Mouse (Mus musculus): ENCODE measurements around the gene Chrnb2. TPM values are rescaled to one million over a fixed set of nuclear protein-coding genes. Genes with fewer than 3 reads are reported as not detected.
A peak's percentile ranks its signal among the peaks of the same experiment; 100 is the strongest.

The Chrnb2 gene
- total and polyA plus RNA-seq, 3 experiments, result 0.19 to 1.3 (median 0.59) TPM

DNA sequence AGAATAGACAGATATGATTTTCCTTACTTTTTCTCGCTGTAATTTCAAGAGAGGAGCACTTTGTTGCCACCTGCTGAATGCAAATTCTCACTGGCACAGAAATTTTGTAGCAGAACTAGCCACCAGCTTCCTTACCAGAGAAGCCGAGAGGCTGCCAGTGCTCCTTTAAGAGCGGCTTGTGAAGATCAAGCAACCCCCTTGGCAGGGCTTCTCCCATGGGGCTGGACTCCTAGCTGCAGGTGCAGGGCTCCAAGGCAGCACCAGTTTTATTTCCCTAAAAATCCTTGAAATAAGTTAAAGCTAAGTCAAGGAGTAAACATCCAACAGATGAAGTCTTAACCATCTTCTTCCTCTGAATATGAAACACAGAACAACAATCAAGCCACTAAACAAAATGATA lies 47.7 kb upstream of the Chrnb2 start:
- Histone ChIP-seq H3K4me3 (replicated peaks in 1 of 3; ENCODE audit: low read depth in 2 of 3, low read length in 2 of 3, poor library complexity in 1 of 3) (no peak overlapping the region), H3K27ac (ENCODE audit: insufficient read depth, low read depth) (no peak overlapping the region), H3K27me3 (replicated peaks) (peaks cover 8% of the 10 kb centered on the region), H3K4me1 (ENCODE audit: control insufficient read depth in 1 of 2, insufficient read depth in 2 of 2) (peaks cover 3 to 7% of the 10 kb centered on the region in 2 experiments; a peak in 3 of 4 replicates), H3K9ac (ENCODE audit: insufficient read depth, low read depth) (no peak overlapping the region), H3K79me2 (replicated peaks; ENCODE audit: control insufficient read depth, extremely low read depth, insufficient read depth, poor library complexity, severe bottlenecking) (no peaks in the 10 kb centered on the region), H3K9me3 (replicated peaks; ENCODE audit: low read length) (no peaks in the 10 kb centered on the region), H3K4me2 (ENCODE audit: insufficient read depth, low read depth, poor library complexity, severe bottlenecking) (no peak overlapping the region), H3K36me3 (replicated peaks in 1 of 2; ENCODE audit: control insufficient read depth in 1 of 2, insufficient read depth in 1 of 2, low read length in 1 of 2) (no peaks in the 10 kb centered on the region)
- DNase-seq (ENCODE audit: extremely low read depth), result no peak
- dilution Hi-C loops (cut with MboI; ENCODE audit: extremely low pct_ligation_motif_present, extremely low pct_unique_long_range_greater_than_20kb, low sequenced_read_pairs), result no loop called here
- TF ChIP-seq PAX5 (IDR thresholded peaks at IDR 0.05; ENCODE audit: low read length) (no peak), MAX (IDR thresholded peaks at IDR 0.05; ENCODE audit: low read length) (no peak), RCOR1 (conservative IDR thresholded peaks at IDR 0.05; ENCODE audit: low read depth, low read length) (no peak), HCFC1 (IDR thresholded peaks at IDR 0.05; ENCODE audit: low read depth, low read length) (no peak), NELFE (IDR thresholded peaks at IDR 0.05; ENCODE audit: low read depth, low read length) (no peak), JUN (IDR thresholded peaks at IDR 0.05; ENCODE audit: insufficient read depth, low read depth, low read length) (no peak), CHD2 (IDR thresholded peaks at IDR 0.05; ENCODE audit: low read length) (no peak), CHD1 (IDR thresholded peaks at IDR 0.05; ENCODE audit: low read depth, low read length) (no peak), GABPA (IDR thresholded peaks at IDR 0.05; ENCODE audit: insufficient replicate concordance, low read depth, low read length) (no peak), SMC3 (IDR thresholded peaks at IDR 0.05; ENCODE audit: low read depth, low read length) (no peak), EP300 (IDR thresholded peaks at IDR 0.05; ENCODE audit: low read length) (no peak), ELF1 (IDR thresholded peaks at IDR 0.05; ENCODE audit: low read depth, low read length) (no peak)
- in situ Hi-C loops (cut with MboI; ENCODE audit: low pct_ligation_motif_present, low pct_unique_long_range_greater_than_20kb, low sequenced_read_pairs), result no loop called here

DNA sequence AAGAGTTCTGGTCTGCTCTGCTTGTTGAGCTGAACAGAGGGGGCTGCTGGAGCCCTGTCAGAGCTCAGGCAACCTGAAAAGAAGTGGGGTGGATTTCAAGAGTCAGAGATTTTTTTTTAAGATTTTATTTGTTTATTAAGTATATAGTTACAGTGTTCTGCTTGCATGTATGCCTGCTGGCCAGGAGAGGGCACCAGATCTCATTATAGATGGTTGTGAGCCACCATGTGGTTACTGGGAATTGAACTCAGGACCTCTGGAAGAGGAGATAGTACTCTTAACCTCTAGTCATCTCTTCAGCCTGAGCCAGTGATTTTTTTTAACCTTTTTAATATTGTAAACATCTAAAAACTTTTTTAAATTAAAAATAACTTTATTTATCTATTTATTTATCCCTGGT lies 46.4 kb upstream of the Chrnb2 start:
- dilution Hi-C loops (cut with MboI; ENCODE audit: extremely low pct_ligation_motif_present, extremely low pct_unique_long_range_greater_than_20kb, low sequenced_read_pairs) (no loop called here), in situ Hi-C loops (cut with MboI; ENCODE audit: low pct_ligation_motif_present, low pct_unique_long_range_greater_than_20kb, low sequenced_read_pairs) (no loop called here)
- no peak overlapping the region for H3K27ac ChIP-seq (ENCODE audit: insufficient read depth, low read depth)
- TF ChIP-seq CHD2 (IDR thresholded peaks at IDR 0.05; ENCODE audit: low read length), result no peak
- TF ChIP-seq CHD1 (IDR thresholded peaks at IDR 0.05; ENCODE audit: low read depth, low read length), result no peak
- no peak for TF ChIP-seq ZNF384 (IDR thresholded peaks at IDR 0.05; ENCODE audit: low read depth, low read length)
- TF ChIP-seq RCOR1 (conservative IDR thresholded peaks at IDR 0.05; ENCODE audit: low read depth, low read length), result no peak
- peak; percentile 40 for TF ChIP-seq SMC3 (IDR thresholded peaks at IDR 0.05; ENCODE audit: low read depth, low read length)
- peak; percentile 24 for TF ChIP-seq RAD21 (IDR thresholded peaks at IDR 0.05; ENCODE audit: low read depth, low read length)
- no peak for TF ChIP-seq USF1 (IDR thresholded peaks at IDR 0.05; ENCODE audit: low read depth, low read length)
- TF ChIP-seq CTCF (conservative IDR thresholded peaks at IDR 0.05 in 1 of 2, IDR thresholded peaks at IDR 0.05 in 1 of 2; ENCODE audit: low read depth in 2 of 2, low read length in 2 of 2), result peak in 1 of 2 experiments; percentile 69; a peak in 3 of 4 replicates
- no peak for TF ChIP-seq ELF1 (IDR thresholded peaks at IDR 0.05; ENCODE audit: low read depth, low read length)
- no peak for TF ChIP-seq TBP (conservative IDR thresholded peaks at IDR 0.05; ENCODE audit: low read depth, low read length)
- no peak for TF ChIP-seq ZMIZ1 (IDR thresholded peaks at IDR 0.05; ENCODE audit: low read depth, low read length)
- TF ChIP-seq MYC (IDR thresholded peaks at IDR 0.05; ENCODE audit: low read depth, low read length), result peak; percentile 54; the same call in 1 of the 2 replicates
- no peak for TF ChIP-seq POLR2A (IDR thresholded peaks at IDR 0.05; ENCODE audit: low read depth, low read length)
- TF ChIP-seq ZC3H11A (IDR thresholded peaks at IDR 0.05; ENCODE audit: low read depth, low read length), result no peak
- TF ChIP-seq HCFC1 (IDR thresholded peaks at IDR 0.05; ENCODE audit: low read depth, low read length), result no peak
- peaks cover 5% of the 10 kb centered on the region for H3K27me3 ChIP-seq (replicated peaks)
- no peak overlapping the region for H3K9ac ChIP-seq (ENCODE audit: insufficient read depth, low read depth)
- H3K4me1 ChIP-seq (ENCODE audit: control insufficient read depth in 1 of 2, insufficient read depth in 2 of 2), result peaks cover 3 to 7% of the 10 kb centered on the region in 2 experiments; a peak in 3 of 4 replicates
- no peaks in the 10 kb centered on the region for H3K9me3 ChIP-seq (replicated peaks; ENCODE audit: low read length)
- no peaks in the 10 kb centered on the region for H3K36me3 ChIP-seq (replicated peaks in 1 of 2; ENCODE audit: control insufficient read depth in 1 of 2, insufficient read depth in 1 of 2, low read length in 1 of 2)
- no peak for DNase-seq (ENCODE audit: extremely low read depth)
- H3K4me2 ChIP-seq (ENCODE audit: insufficient read depth, low read depth, poor library complexity, severe bottlenecking), result no peak overlapping the region
- H3K79me2 ChIP-seq (replicated peaks; ENCODE audit: control insufficient read depth, extremely low read depth, insufficient read depth, poor library complexity, severe bottlenecking), result no peaks in the 10 kb centered on the region
- H3K4me3 ChIP-seq (replicated peaks in 1 of 3; ENCODE audit: low read depth in 2 of 3, low read length in 2 of 3, poor library complexity in 1 of 3), result no peak overlapping the region

Data from CH12.LX (cell line).